Mouse (Mus musculus) heart, embryonic 15.5 days (tissue): ENCODE measurements around the gene Fam173a. TPM values are rescaled to one million over a fixed set of nuclear protein-coding genes. Genes with fewer than 3 reads are reported as not detected.

Experiments
- ATAC-seq: fragments of 200-750 bp; cut with Nextera tagmentation; replicated peaks from 2 replicates; pipeline ENCODE4 v1.8.0; 2017; ENCODE audit warnings: low read depth, moderate TSS enrichment; ENCODE audit not compliant: insufficient number of reproducible peaks, insufficient read depth, low FRiP score
- H3K27ac ChIP-seq: fragments of 300-500 bp; sonication (generic); 2 replicates; pipeline ENCODE4 v1.5.1; 2015; ENCODE audit warnings: mild to moderate bottlenecking, inconsistent platforms
- H3K27me3 ChIP-seq: fragments of 300-500 bp; sonication (generic); 2 replicates; pipeline ENCODE4 v1.6.1; 2015; ENCODE audit warnings: inconsistent platforms
- H3K36me3 ChIP-seq: fragments of 300-500 bp; sonication (generic); 2 replicates; pipeline ENCODE4 v1.6.1; 2015; ENCODE audit warnings: mild to moderate bottlenecking, inconsistent platforms
- H3K4me1 ChIP-seq: fragments of 300-500 bp; sonication (generic); replicated peaks from 2 replicates; pipeline ENCODE4 v1.6.1; 2015; ENCODE audit warnings: inconsistent platforms
- H3K4me2 ChIP-seq: fragments of 300-500 bp; sonication (generic); 2 replicates; pipeline ENCODE4 v1.6.1; 2015; ENCODE audit warnings: inconsistent platforms, mild to moderate bottlenecking, moderate library complexity
- H3K4me3 ChIP-seq: fragments of 300-500 bp; sonication (generic); 2 replicates; pipeline ENCODE4 v1.5.1; 2015; ENCODE audit warnings: mild to moderate bottlenecking, inconsistent platforms
- H3K9ac ChIP-seq: fragments of 300-500 bp; sonication (generic); 2 replicates; pipeline ENCODE4 v1.6.1; 2015; ENCODE audit warnings: mild to moderate bottlenecking, inconsistent platforms
- H3K9me3 ChIP-seq: fragments of 300-500 bp; sonication (generic); replicated peaks from 2 replicates; pipeline ENCODE4 v1.6.1; 2016; ENCODE audit warnings: inconsistent platforms
- WGBS: fragments of 180-500 bp; shearing (Covaris S2); methylation state at CpG from one replicate; pipeline ENCODE4 v1.1.7; 2015; ENCODE audit warnings: mixed read lengths; 5-methylcytosine and 5-hydroxymethylcytosine counted together
- polyA plus RNA-seq: library from polyadenylated mRNA; unstranded; fragments of >200 nt; fragmentation: Nextera tagmentation; extraction: Ambion mirVana; gene quantifications from 2 replicates; pipeline ENCODE4 v1.2.1, GENCODE M21; 2015

Gene Fam173a
- polyA plus RNA-seq, 1 experiment from 2014 or later = 56.8 TPM

DNA sequence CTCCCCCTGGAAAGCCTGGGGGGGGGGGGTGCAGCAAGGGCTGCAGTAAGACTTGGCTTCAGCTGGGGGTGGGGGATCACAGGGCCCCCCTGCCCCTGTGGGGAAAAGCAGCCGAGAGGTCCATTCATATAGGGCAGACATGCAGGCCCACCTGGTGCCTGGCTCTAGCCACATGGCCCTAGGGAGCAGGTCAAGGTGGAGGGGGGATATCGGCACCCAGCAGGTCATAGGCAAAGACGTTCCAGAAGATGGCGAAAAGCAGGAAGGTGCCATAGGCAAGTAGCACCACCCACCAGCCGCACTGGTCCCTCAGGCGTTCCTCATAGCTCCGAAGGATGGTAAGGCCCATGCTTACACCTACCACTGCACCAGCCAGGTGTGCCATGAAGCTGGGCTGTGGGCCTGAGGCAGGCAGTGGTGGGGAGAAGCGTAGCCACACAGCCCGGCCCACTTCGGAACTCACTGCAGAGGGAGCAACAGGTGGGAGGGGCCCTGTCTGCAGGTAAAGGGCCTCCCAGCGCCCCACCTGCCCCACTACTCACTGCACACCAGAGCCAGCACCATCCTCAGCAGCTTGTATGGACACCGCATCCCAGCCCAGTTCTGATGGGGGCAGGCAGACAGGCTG lies 42.0 kb upstream of the Fam173a start:
- Histone ChIP-seq H3K27ac (peak overlapping the region; percentile 99), H3K9me3 (no peaks in the 10 kb centered on the region), H3K4me2 (peak overlapping the region; percentile 91), H3K36me3 (peaks cover 29% of the 10 kb centered on the region), H3K4me1 (peaks cover 73% of the 10 kb centered on the region), H3K9ac (peak overlapping the region; percentile 86), H3K27me3 (no peaks in the 10 kb centered on the region), H3K4me3 (peak overlapping the region; percentile 82)
- 86% methylated on average over 12 of the region's 12 CpGs for WGBS
- ATAC-seq = no peak

DNA sequence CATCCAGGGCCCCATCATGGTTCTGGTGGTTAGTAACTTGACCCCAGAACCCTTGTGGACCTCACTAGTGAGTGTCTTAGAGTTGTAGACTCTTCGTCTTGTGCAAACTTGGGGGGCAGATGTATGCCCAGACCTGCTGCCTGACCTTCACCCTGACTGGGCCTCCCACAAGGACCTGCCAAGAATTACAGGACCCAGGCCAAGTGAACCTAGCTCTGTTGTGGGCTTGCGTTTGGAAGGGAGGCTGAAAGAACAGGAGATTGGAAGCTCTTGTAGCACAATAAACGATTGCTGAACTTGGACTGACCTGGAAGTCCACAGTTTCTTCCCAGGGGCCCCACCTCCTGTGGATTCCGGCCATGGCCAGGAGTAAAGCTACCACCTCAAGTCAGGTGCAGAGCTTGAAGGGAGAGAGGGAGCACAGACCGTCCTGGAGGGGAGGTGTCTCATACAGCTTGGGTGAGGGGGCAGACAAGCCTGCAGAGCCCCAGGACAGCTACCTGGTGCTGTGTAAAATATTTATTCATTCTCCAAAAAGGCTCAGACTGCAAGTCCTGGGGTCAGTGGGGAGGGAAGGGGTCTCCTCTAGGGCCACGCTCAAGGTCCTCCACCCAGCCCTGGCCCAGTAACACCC lies 41.4 kb upstream of the Fam173a start:
- Histone ChIP-seq H3K27me3 (no peaks in the 10 kb centered on the region), H3K9me3 (no peaks in the 10 kb centered on the region), H3K9ac (peak overlapping the region; percentile 86), H3K36me3 (peaks cover 23% of the 10 kb centered on the region), H3K4me3 (peak overlapping the region; percentile 82), H3K4me2 (peak overlapping the region; percentile 91), H3K4me1 (peaks cover 76% of the 10 kb centered on the region), H3K27ac (peak overlapping the region; percentile 99)
- no peak for ATAC-seq
- 15% methylated on average over 6 of the region's 6 CpGs for WGBS

DNA sequence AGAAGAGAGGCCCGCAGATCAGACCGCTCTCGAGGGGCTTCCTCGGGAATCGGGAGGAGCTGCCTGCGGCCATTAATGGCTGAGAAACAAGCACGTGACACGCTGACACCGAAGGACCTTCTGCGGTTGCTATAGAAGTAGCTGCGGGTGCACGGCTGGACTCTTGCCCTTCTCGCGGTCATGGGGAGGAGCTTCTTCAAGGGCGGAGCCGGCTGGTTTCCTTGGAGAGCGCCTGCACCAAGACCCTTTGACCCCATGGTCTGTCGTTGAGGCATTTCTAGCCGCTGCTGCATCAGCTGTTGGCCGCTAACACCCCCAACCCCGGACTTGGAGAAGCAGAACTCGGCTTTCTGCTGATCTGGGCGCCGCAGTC lies 40.6 kb upstream of the Fam173a start, which contains the start of gene Stub1:
Gene Stub1, minus strand, starts transcription at position 114 of the 373 bp plus-strand sequence.
- peak; percentile 74 for ATAC-seq
- Histone ChIP-seq H3K9me3 (no peaks in the 10 kb centered on the region), H3K36me3 (peaks cover 18% of the 10 kb centered on the region), H3K4me2 (peak within 1 kb of the TSS; percentile 91), H3K4me1 (peaks cover 79% of the 10 kb centered on the region), H3K27ac (peak within 1 kb of the TSS; percentile 99), H3K4me3 (peak within 1 kb of the TSS; percentile 82), H3K9ac (peak within 1 kb of the TSS; percentile 86), H3K27me3 (no peaks in the 10 kb centered on the region)
- under 1% methylated on average over 24 of the region's 24 CpGs for WGBS

DNA sequence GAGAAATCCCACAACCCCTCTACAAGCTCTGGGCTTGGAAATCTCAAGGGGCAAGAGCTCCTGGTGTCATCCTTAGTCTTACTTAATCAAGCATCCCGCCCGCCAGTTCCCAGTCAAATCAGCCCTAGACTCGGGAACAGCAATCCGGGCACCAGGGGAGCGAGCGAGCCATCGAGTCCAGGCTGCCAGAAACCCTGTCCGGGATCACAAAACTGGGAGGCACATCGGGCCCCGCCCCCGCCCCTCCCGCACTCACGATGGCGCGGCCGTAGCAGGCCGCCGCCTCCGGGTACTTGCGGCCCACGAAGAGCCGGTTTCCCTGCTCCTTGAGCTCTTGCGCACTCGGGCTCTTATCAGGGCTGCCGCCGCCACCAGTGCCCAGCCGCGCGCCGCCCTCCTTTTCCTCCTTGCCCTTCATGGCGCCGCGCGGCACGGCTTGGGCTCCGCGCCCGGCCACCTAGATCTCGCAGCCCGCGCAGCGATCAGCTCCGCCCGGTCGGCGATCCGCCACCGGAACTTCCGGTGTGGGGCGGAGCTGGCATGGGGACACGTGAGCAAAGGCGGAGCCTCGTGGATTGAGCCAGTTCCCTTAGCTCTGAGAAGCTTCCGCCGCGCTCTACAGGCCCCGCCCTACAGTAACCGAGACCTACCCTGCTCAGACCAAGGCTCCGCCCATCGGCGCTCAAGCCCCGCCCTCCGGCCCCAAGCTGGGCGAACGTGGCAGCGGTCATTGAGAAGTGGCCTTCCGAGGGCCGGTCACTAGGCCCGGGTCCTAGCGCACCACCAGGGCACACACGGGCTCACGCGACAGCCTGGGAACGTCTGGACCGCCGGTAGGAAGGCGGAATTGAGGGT lies 40.0 kb upstream of the Fam173a start:
- Histone ChIP-seq H3K4me3 (peak overlapping the region; percentile 82), H3K36me3 (peaks cover 20% of the 10 kb centered on the region), H3K4me2 (peak overlapping the region; percentile 91), H3K27ac (peak overlapping the region; percentile 99), H3K9me3 (no peaks in the 10 kb centered on the region), H3K27me3 (no peaks in the 10 kb centered on the region), H3K4me1 (peaks cover 76% of the 10 kb centered on the region), H3K9ac (peak overlapping the region; percentile 86)
- under 1% methylated on average over 72 of the region's 77 CpGs for WGBS
- ATAC-seq = peak; percentile 92

DNA sequence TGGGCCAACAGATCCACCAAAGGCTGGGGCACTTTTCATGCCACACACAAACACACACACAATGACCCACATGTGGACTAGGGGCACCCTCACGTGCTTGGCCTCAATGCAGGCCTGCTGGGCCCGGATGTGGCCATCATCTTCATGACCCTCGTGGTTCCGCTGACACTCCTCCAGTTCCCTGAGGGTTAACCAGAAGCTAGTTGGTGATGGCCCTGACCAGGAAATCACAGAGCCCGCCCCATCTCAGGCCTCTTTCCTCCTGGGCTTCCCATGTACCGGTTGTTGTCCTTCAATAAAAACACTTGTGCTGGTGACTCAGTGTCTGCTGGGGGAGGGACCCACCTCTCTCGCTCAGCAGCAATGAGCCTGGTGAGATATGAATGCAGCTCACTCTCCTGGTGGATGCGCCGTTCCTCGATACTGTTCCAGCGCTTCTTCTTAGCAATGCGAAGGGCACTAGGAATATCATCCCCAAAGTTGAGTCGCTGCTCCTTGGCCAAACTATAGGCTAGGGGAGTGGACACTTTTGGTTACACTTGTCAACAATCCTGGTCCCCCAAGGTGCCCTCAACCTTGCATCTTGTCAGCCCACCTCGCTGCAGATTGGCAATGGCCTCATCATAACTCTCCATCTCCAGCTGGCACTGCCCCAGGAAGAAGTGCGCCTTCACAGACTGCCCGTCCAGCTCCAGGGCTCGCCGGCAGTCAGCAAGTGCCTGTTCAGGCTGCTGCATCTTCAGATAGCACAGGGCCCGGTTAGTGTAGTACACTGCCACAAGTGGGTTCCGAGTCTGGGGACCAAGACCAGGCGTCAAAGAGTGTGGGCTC lies 39.0 kb upstream of the Fam173a start:
- peak overlapping the region; percentile 91 for H3K4me2 ChIP-seq
- 44% methylated on average over 21 of the region's 21 CpGs for WGBS
- ATAC-seq = no peak
- H3K4me3 ChIP-seq = peak overlapping the region; percentile 82
- peaks cover 66% of the 10 kb centered on the region for H3K4me1 ChIP-seq
- peak overlapping the region; percentile 99 for H3K27ac ChIP-seq
- H3K9ac ChIP-seq = peak overlapping the region; percentile 83
- H3K9me3 ChIP-seq = no peaks in the 10 kb centered on the region
- H3K27me3 ChIP-seq = no peaks in the 10 kb centered on the region
- peaks cover 24% of the 10 kb centered on the region for H3K36me3 ChIP-seq

DNA sequence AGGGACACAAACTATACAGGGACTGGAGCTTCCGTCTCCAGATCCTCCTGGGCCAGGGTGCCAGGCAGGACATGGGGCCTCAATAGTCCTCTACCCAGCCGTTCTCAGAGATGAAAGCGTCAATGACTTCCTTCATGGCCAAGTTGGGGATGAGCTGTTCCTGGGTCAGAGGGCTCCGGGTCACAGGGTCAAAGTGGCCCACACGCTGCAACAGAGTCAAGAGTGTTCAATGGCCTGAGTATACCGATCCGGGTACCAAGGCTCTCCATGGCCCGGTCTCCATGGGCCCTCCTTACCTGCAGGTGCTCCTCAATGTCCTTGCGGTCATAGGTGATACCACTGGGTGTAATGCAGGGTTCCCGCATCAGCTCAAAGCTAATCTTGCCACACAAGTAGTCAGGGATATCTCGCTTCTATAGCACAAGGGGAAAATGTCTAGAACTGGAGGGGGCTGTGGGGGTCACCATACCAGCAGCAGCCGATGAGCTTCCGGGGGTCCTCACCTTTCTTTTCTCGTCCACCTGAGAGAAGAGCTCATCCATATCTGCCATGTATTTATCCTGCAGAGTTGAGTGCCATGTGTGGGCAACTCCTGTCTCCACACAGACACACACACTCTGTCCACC lies 38.2 kb upstream of the Fam173a start:
- Histone ChIP-seq H3K36me3 (peaks cover 24% of the 10 kb centered on the region), H3K4me2 (peak overlapping the region; percentile 91), H3K27ac (no peak overlapping the region), H3K9me3 (no peaks in the 10 kb centered on the region), H3K4me1 (peaks cover 59% of the 10 kb centered on the region), H3K27me3 (no peaks in the 10 kb centered on the region), H3K4me3 (peak overlapping the region; percentile 82), H3K9ac (no peak overlapping the region)
- 84% methylated on average over 14 of the region's 14 CpGs for WGBS
- no peak for ATAC-seq

DNA sequence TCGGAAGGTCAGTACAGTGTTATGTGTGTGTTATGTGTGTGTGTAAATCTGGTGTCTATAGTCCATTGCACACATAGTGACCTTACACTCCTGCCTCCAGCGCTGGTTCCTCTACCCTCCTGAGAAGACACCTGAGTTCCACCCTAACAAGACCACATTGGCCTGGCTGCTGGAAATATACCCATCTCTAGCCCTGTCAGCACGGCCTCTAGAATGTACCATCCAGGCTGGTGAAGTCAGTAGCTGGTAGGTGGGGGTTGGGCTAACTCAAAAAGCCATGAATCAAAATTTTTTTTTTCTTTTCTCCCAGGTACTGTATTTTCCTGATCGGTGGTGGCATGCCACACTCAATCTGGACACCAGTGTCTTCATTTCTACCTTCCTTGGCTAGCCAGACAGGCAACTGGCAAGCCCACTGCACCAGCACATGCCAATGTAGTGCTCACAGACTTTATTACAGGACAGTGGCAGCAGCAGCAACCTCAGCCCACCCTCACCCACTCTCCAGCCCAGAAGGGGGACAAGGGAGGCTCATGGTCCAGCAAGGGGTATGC lies 37.6 kb upstream of the Fam173a start:
- no peaks in the 10 kb centered on the region for H3K27me3 ChIP-seq
- ATAC-seq = no peak
- no peaks in the 10 kb centered on the region for H3K9me3 ChIP-seq
- H3K27ac ChIP-seq = no peak overlapping the region
- H3K4me1 ChIP-seq = peaks cover 55% of the 10 kb centered on the region
- WGBS = 79% methylated on average over 4 of the region's 4 CpGs
- peak overlapping the region; percentile 84; the same call in 1 of the 2 replicates for H3K4me2 ChIP-seq
- peak overlapping the region; percentile 72 for H3K4me3 ChIP-seq
- no peak overlapping the region for H3K9ac ChIP-seq
- peaks cover 22% of the 10 kb centered on the region for H3K36me3 ChIP-seq

DNA sequence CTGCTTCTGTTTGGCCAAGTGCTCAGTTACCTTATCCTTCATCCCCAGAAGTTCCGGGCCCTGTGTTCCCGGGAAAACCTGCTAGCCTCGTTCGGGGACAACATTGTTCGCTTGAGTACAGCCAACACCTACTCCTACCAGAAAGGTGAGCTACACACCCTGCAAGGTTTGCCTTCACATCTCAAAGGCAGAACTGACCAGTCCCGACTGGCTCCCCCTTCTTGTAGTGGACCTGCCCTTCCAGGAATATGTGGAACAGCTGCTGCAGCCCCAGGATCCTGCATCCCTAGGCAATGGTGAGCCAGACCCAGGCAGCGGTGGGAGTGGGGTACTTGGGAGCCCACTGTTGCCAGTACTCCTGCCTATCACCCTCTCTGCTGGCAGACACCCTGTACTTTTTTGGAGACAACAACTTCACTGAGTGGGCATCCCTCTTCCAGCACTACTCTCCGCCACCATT lies 36.9 kb upstream of the Fam173a start:
- peak overlapping the region; percentile 82 for H3K9ac ChIP-seq
- peaks cover 55% of the 10 kb centered on the region for H3K4me1 ChIP-seq
- peak overlapping the region; percentile 90 for H3K27ac ChIP-seq
- 39% methylated on average over 8 of the region's 8 CpGs for WGBS
- ATAC-seq = no peak
- H3K27me3 ChIP-seq = no peaks in the 10 kb centered on the region
- peak overlapping the region; percentile 84 for H3K4me2 ChIP-seq
- H3K9me3 ChIP-seq = no peaks in the 10 kb centered on the region
- peaks cover 18% of the 10 kb centered on the region for H3K36me3 ChIP-seq
- peak overlapping the region; percentile 72 for H3K4me3 ChIP-seq

DNA sequence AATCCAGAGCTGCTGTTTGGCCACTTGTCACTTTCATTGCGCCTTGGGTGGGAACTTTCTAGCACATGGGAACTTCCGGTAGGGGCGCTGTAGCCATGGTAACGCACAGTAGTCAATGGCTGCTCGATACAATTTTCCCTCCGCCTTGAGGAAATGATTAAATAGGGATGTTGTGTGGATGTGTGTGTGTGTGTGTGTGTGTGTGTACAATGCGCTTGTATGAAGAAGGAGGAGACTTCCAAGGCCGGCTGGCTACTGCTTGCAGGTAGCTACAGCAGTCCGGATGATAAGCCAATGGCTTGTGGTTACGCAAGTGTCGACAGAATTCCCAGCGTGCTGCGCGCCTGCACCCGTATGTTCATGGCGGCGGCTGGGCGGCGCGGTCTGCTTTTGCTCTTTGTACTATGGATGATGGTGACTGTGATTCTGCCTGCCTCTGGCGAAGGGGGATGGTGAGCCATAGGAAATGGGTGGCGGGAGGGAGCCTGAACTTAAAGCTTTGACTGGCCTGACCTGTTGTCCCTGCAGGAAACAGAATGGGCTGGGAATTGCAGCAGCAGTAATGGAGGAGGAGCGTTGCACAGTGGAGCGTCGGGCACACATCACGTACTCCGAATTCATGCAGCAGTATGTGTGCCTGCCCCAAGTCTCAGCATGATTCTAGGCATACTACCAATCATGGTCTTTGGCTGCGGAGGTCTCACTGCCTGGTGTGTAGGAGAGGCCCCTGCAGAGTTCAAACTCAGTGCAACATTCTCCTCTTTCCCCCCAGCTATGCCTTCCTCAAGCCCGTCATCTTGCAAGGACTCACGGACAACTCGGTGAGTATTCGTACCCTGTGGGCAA lies 36.2 kb upstream of the Fam173a start, which contains the start of gene Jmjd8:
Gene Jmjd8, plus strand, starts transcription at position 156 of the 846 bp plus-strand sequence.
- no peak for ATAC-seq
- Histone ChIP-seq H3K9ac (peak within 1 kb of the TSS; percentile 82), H3K4me2 (peak within 1 kb of the TSS; percentile 84), H3K27ac (peak within 1 kb of the TSS; percentile 90), H3K4me1 (peaks cover 55% of the 10 kb centered on the region), H3K4me3 (peak within 1 kb of the TSS; percentile 72), H3K27me3 (no peaks in the 10 kb centered on the region), H3K36me3 (peaks cover 18% of the 10 kb centered on the region), H3K9me3 (no peaks in the 10 kb centered on the region)
- WGBS = under 1% methylated on average over 32 of the region's 32 CpGs
